Mouse (Mus musculus) stomach, postnatal 0 days (tissue): Measurements from ENCODE around the gene Mgea5. TPM values are rescaled to one million over a fixed set of nuclear protein-coding genes. Genes with fewer than 3 reads are reported as not detected.
A peak's percentile ranks its signal among the peaks of the same experiment; 100 is the strongest.

Experiments used
- ATAC-seq: fragments of 200-750 bp; cut with Nextera tagmentation; 2 replicates; pipeline ENCODE4 v1.8.0; 2017; ENCODE audit not compliant: low FRiP score, low TSS enrichment
- DNase-seq: peaks from one replicate; pipeline ENCODE4 v3.0.0-alpha.2; 2016; ENCODE audit warnings: low spot score
- H3K27ac ChIP-seq: fragments of 300-500 bp; sonication (generic); replicated peaks from 2 replicates; pipeline ENCODE4 v1.5.1; 2014; ENCODE audit warnings: mild to moderate bottlenecking, control low read depth
- H3K27me3 ChIP-seq: fragments of 300-500 bp; sonication (generic); 2 replicates; pipeline ENCODE4 v1.6.1; 2014; ENCODE audit warnings: low read length; ENCODE audit not compliant: control insufficient read depth, insufficient read depth
- H3K36me3 ChIP-seq: fragments of 300-500 bp; sonication (generic); 2 replicates; pipeline ENCODE4 v1.6.1; 2014; ENCODE audit warnings: low read length, mixed read lengths; ENCODE audit not compliant: control insufficient read depth, insufficient read depth
- H3K4me1 ChIP-seq: fragments of 300-500 bp; sonication (generic); replicated peaks from 2 replicates; pipeline ENCODE4 v1.6.1; 2014; ENCODE audit warnings: antibody characterized with exemption; ENCODE audit not compliant: control insufficient read depth, insufficient read depth
- H3K4me2 ChIP-seq: fragments of 300-500 bp; sonication (generic); replicated peaks from 2 replicates; pipeline ENCODE4 v1.6.1; 2014; ENCODE audit warnings: low read depth, mild to moderate bottlenecking, control low read depth, moderate library complexity
- H3K4me3 ChIP-seq: fragments of 300-500 bp; sonication (generic); 2 replicates; pipeline ENCODE4 v1.5.1; 2014; ENCODE audit warnings: low read depth, low read length, control low read depth
- H3K9ac ChIP-seq: fragments of 300-500 bp; sonication (generic); 2 replicates; pipeline ENCODE4 v1.6.1; 2014; ENCODE audit warnings: mild to moderate bottlenecking, low read length, control low read depth, mixed read lengths
- H3K9me3 ChIP-seq: fragments of 300-500 bp; sonication (generic); 2 replicates; pipeline ENCODE4 v1.6.1; 2016; ENCODE audit warnings: low read length; ENCODE audit not compliant: control insufficient read depth
- CTCF ChIP-seq: IDR thresholded peaks from 2 replicates; pipeline ENCODE4 v1.5.1; 2016; ENCODE audit warnings: antibody characterized with exemption, low read depth, mild to moderate bottlenecking, moderate library complexity
- EP300 ChIP-seq: optimal IDR thresholded peaks from 2 replicates; pipeline ENCODE3; 2016; ENCODE audit warnings: antibody characterized with exemption
- WGBS: fragments of 180-500 bp; shearing (Covaris S2); extraction: QIAGEN DNeasy Blood & Tissue Kit; methylation state at CpG from one replicate; pipeline ENCODE4 v1.1.7; 2014; 5-methylcytosine and 5-hydroxymethylcytosine counted together
- polyA plus RNA-seq: library from polyadenylated mRNA; unstranded; fragments of >200 nt; fragmentation: Nextera tagmentation; extraction: Ambion mirVana; gene quantifications from 2 replicates; pipeline ENCODE4 v1.2.1, GENCODE M21; 2015

The Mgea5 gene
- polyA plus RNA-seq, 1 experiment from 2014 or later: 16.5 TPM

DNA sequence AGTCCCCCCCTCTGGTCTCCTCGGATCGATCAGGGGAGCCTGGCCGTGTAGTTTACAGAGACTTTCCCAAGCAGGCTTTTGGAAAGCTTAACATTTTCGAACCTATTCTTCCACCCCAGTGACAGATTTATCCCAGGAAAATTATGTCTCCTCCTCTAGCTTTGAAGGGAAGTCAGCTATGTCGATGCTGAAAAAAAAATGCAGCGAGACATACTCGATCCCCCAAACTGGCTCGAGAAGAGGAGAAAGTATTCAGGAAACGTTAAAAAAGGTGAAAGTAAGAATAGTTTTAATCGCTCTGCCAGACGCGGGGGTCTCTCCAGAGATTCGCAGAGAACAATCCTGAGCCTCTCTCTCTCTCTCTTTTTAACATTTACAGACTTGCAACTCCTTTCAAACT lies 43.4 kb downstream of the Mgea5 start:
- Histone ChIP-seq H3K9me3 (no peaks in the 10 kb centered on the region), H3K36me3 (no peaks in the 10 kb centered on the region)

DNA sequence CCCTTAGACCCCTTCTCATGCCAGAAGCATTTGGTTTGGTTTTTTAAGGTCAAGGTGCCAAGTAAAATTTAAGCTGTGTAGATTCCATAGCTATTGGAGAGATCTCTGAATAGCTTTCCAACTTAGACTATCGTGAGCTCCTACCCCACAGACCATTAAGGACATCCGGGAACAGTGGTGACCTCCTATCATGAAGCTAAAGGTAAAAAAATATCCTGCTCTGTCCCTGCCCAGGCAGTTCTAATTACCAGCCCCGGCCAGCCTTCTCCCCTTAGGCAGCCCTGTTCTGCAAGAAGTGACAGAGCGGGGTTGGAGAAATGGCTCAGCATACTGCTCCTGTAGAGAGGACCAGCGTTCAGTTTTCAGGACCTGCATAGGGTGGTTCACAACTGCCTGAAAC lies 45.1 kb downstream of the Mgea5 start:
- H3K4me1 ChIP-seq: peaks cover 3% of the 10 kb centered on the region; the same call in 1 of the 2 replicates
- 79% methylated on average over 5 of the region's 5 CpGs for WGBS

More for the DNA sequence above, 43.4 kb downstream of the Mgea5 start:
- Histone ChIP-seq H3K4me1 (peaks cover 3% of the 10 kb centered on the region; the same call in 1 of the 2 replicates), H3K4me3 (no peak overlapping the region), H3K9ac (no peak overlapping the region), H3K4me2 (no peak overlapping the region), H3K27ac (no peak overlapping the region), H3K27me3 (peaks cover 30% of the 10 kb centered on the region; the same call in 1 of the 2 replicates)
- TF ChIP-seq CTCF (no peak), EP300 (no peak)
- no peak for ATAC-seq
- WGBS: 12% methylated on average over 13 of the region's 13 CpGs
- DNase-seq: no peak

DNA sequence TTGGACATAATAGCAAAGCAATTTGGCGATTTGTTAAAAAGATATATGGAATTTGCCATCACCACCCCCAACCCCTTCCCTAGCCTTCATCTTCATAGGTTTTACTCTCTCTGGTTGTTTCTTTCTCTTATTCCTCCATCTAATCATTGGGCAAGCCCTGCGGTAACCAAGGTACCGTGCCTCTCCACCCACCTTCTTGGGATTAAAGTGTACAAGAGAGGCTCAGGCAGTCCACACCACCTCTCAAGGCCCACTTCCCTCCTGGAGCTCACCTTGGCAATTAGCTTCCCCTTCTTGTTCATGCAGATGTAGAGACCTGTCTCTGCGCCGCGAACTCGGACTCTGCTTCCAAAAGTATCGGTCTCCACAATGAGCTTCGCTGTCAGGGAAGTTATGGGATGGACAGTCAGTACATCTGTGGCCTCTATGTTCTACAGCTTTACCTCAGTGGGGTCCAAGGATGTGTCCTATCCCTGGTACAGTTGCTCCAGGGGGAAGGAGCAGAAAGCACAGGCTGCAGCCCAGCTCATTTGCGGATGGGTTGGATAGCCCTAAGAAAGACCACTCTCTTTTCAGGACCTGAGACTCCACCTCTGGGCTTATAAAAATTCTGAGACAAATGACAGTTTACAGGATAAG lies 45.7 kb downstream of the Mgea5 start:
- Histone ChIP-seq H3K27me3 (peaks cover 27% of the 10 kb centered on the region; the same call in 1 of the 2 replicates), H3K9ac (no peak overlapping the region), H3K4me3 (no peak overlapping the region), H3K27ac (no peak overlapping the region), H3K4me2 (no peak overlapping the region), H3K36me3 (no peaks in the 10 kb centered on the region), H3K9me3 (no peaks in the 10 kb centered on the region), H3K4me1 (peaks cover 3% of the 10 kb centered on the region; the same call in 1 of the 2 replicates)
- no peak for TF ChIP-seq EP300
- no peak for TF ChIP-seq CTCF
- WGBS: 83% methylated on average over 10 of the region's 10 CpGs
- no peak for DNase-seq
- ATAC-seq: no peak

More for the DNA sequence above, 45.1 kb downstream of the Mgea5 start:
- no peak for TF ChIP-seq EP300
- TF ChIP-seq CTCF: no peak
- H3K9ac ChIP-seq: no peak overlapping the region
- no peak for DNase-seq
- no peaks in the 10 kb centered on the region for H3K9me3 ChIP-seq
- H3K4me2 ChIP-seq: no peak overlapping the region
- peaks cover 27% of the 10 kb centered on the region; the same call in 1 of the 2 replicates for H3K27me3 ChIP-seq
- ATAC-seq: no peak
- no peak overlapping the region for H3K27ac ChIP-seq
- no peak overlapping the region for H3K4me3 ChIP-seq
- H3K36me3 ChIP-seq: no peaks in the 10 kb centered on the region

DNA sequence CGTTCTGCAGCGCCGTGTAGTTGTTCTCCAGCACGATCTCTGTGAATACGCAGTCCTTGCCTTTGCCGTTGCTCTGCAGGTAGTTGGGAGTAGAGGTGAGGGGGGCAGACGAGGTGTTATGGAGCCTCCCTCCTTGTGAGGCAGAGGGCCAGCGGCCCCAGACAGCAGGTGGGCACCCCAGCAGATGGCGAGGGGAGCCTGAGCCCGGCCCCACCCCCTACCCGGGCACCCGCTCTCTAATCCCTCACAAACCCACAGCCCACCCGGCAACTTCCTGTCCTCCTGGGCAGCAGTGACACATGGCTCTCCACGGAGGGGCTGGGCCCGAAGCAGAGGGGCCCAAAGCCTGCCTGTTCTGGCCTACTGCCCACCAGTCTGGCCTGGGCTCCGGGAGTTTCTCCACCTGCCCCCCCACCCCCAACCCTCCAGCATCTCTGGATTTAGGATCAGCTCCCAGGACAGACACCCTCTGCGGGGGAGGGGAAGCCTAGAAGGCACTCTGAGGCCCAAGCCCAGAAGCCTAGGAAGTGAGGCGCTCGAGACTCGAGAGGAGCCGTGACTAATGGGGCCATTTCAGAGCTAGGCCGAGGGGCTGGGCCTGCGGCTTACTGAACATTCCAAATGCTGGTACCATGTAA lies 46.3 kb downstream of the Mgea5 start:
- no peak overlapping the region for H3K27ac ChIP-seq

DNA sequence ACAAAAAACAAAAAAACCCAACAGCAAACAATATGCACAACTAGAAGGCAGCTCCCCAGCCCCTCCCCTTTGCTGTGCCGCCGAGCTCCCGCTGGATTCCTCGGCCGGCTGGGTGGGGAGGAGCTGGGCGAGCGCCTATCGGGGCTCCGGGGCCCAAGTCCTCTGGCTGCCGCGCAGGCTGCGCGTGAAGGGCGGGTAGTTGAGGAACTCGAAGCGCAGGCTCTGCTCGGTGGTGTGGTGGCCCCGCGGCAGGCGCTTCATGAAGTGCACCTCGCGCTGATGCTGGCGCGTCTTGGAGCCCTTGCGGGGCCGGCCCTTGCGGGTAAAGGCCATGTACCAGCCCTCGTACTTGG lies 46.8 kb downstream of the Mgea5 start:
- Histone ChIP-seq H3K4me2 (peak overlapping the region; percentile 49), H3K27ac (no peak overlapping the region), H3K27me3 (peaks cover 24% of the 10 kb centered on the region; the same call in 1 of the 2 replicates), H3K4me3 (peak overlapping the region; percentile 23), H3K9me3 (no peaks in the 10 kb centered on the region), H3K9ac (no peak overlapping the region), H3K4me1 (peaks cover 3% of the 10 kb centered on the region; the same call in 1 of the 2 replicates), H3K36me3 (no peaks in the 10 kb centered on the region)
- WGBS: 3% methylated on average over 28 of the region's 28 CpGs
- TF ChIP-seq EP300: no peak
- TF ChIP-seq CTCF: no peak; the same call in 1 of the 2 replicates
- peak; percentile 49 for ATAC-seq
- DNase-seq: peak; percentile 76

More for the DNA sequence above, 46.3 kb downstream of the Mgea5 start:
- Histone ChIP-seq H3K4me3 (peak overlapping the region; percentile 23), H3K27me3 (peaks cover 24% of the 10 kb centered on the region; the same call in 1 of the 2 replicates), H3K9me3 (no peaks in the 10 kb centered on the region), H3K36me3 (no peaks in the 10 kb centered on the region), H3K4me2 (peak overlapping the region; percentile 49), H3K4me1 (peaks cover 3% of the 10 kb centered on the region; the same call in 1 of the 2 replicates), H3K9ac (no peak overlapping the region)
- no peak for TF ChIP-seq EP300
- TF ChIP-seq CTCF: no peak
- DNase-seq (no peak), ATAC-seq (peak; percentile 14; the same call in 1 of the 2 replicates)
- 24% methylated on average over 22 of the region's 23 CpGs for WGBS

DNA sequence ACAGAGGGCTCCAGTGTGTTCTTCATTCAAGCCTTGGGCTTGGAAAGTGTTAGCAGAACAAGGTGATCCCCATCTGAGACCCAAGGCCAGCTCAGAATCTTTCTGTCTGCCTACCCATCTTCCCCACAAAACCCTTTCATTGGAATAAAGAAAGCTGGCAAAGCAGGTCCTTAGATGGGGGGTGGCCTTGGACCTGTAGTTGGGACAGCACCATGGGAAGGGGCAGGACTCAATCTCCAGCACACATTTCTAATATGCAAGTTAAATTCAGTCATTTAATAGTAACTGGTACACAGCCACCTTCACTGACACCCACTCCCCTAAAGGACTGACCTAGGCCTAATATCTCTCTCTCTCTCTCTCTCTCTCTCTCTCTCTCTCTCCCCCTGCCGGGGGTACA lies 47.4 kb downstream of the Mgea5 start:
- H3K9me3 ChIP-seq: no peaks in the 10 kb centered on the region
- H3K27me3 ChIP-seq: peaks cover 20% of the 10 kb centered on the region; the same call in 1 of the 2 replicates
- H3K4me1 ChIP-seq: peaks cover 3% of the 10 kb centered on the region; the same call in 1 of the 2 replicates
- 50% methylated on average over 1 of the region's 1 CpGs for WGBS
- H3K36me3 ChIP-seq: no peaks in the 10 kb centered on the region
- no peak overlapping the region for H3K9ac ChIP-seq
- TF ChIP-seq CTCF (no peak), EP300 (no peak)
- DNase-seq (no peak), ATAC-seq (no peak)
- no peak overlapping the region for H3K4me2 ChIP-seq
- H3K4me3 ChIP-seq: no peak overlapping the region
- no peak overlapping the region for H3K27ac ChIP-seq
